16 mouse cellular contexts compared by ENCODE assay signal in the genomic region with DNA sequence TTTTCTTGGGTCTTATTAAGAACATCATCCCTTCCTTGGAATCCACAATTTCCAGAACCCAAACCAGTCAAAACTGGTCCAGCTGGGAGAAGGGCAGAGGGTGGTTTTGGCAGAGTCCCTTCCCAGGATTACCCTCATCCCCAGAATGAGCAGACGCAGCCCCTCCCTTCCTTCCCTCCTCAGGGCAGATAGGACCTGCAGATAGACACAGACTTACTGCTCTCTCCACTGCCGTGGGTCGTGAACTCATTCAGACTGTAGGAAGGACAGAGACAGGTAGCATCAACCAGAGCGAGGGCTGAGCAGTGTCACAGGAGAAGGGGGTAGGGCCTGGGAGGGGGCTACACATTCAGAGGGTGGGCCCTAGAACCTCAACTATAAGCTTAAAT. TPM values are rescaled to one million over a fixed set of nuclear protein-coding genes. Genes with fewer than 3 reads are reported as not detected.
DNase-seq lines count a peak whose midpoint lies in the region; ATAC-seq and TF ChIP-seq lines count a peak whose summit lies in the region.
"Had no signal": no experiment of that assay in that cellular context is flagged by ENCODE, and none has a peak within 500 bp of the region (broad histone marks: within the 10 kb centered on the region; RNA-seq: fewer than 3 reads in every experiment).

No protein-coding gene starts in this region.

- TF ChIP-seq CTCF in bone marrow macrophage, adult 2 months (IDR thresholded peaks at IDR 0.05; ENCODE audit: low read depth, low read length): no peak

- no peak overlapping the region for H3K4me3 ChIP-seq in heart, embryonic 14.5 days (ENCODE audit: control insufficient read depth in 1 of 2, insufficient read depth in 1 of 2, low read depth in 1 of 2, low read length in 2 of 2)
- H3K4me3 ChIP-seq in liver, embryonic 13.5 days (replicated peaks): no peak overlapping the region
- no peak overlapping the region for H3K4me3 ChIP-seq in liver, embryonic 11.5 days (ENCODE audit: low read depth, low read length)
- H3K4me3 ChIP-seq in bone marrow macrophage, adult 2 months (ENCODE audit: insufficient read depth, low read length): no peak overlapping the region
- no peak overlapping the region for H3K4me3 ChIP-seq in liver, embryonic 15.5 days (replicated peaks)

- TF ChIP-seq POLR2A in bone marrow macrophage, adult 2 months (IDR thresholded peaks at IDR 0.05; ENCODE audit: borderline replicate concordance, low read depth, low read length): no peak

- DNase-seq in heart, adult 8-10 months (ENCODE audit: low spot score): no peak
- no peak for DNase-seq in liver, embryonic 13.5 days
- no peak for DNase-seq in liver, embryonic 11.5 days (ENCODE audit: low spot score)
- no peak for DNase-seq in left cerebral cortex, postnatal 10 days (ENCODE audit: extremely low spot score in 1 of 2, low spot score in 2 of 2)
- DNase-seq in right cerebral cortex, adult 2 months (ENCODE audit: low spot score in 2 of 2): no peak

- H3K9ac ChIP-seq in heart, embryonic 14.5 days (ENCODE audit: low read length): 0 out of 2 replicates have a peak overlapping the region, but pooled peaks have one; percentile 21
- H3K9ac ChIP-seq in liver, embryonic 13.5 days: no peak overlapping the region
- no peak overlapping the region for H3K9ac ChIP-seq in liver, embryonic 11.5 days (ENCODE audit: low read depth, low read length)
- H3K9ac ChIP-seq in liver, embryonic 15.5 days: no peak overlapping the region

- intact Hi-C loops in left cerebral cortex, postnatal 10 days (cut with DNase I): loop anchor here (5.0 kb wide), 1 partner anchor 76 kb away; no protein-coding TSS in a partner anchor

- H3K9me3 ChIP-seq in heart, embryonic 14.5 days (ENCODE audit: control insufficient read depth, low read length): no peaks in the 10 kb centered on the region
- no peaks in the 10 kb centered on the region for H3K9me3 ChIP-seq in liver, embryonic 13.5 days (replicated peaks)
- H3K9me3 ChIP-seq in liver, embryonic 11.5 days (ENCODE audit: control insufficient read depth, low read length): no peaks in the 10 kb centered on the region
- H3K9me3 ChIP-seq in liver, embryonic 15.5 days (replicated peaks): no peaks in the 10 kb centered on the region

- H3K4me2 ChIP-seq in heart, embryonic 14.5 days (ENCODE audit: low read length): no peak overlapping the region
- 0 out of 2 replicates have a peak overlapping the region, but pooled peaks have one; percentile 3 for H3K4me2 ChIP-seq in liver, embryonic 13.5 days
- H3K4me2 ChIP-seq in liver, embryonic 11.5 days: no peak overlapping the region
- 0 out of 2 replicates have a peak overlapping the region, but pooled peaks have one; percentile 19 for H3K4me2 ChIP-seq in liver, embryonic 15.5 days

- H3K36me3 ChIP-seq in heart, embryonic 14.5 days (ENCODE audit: control insufficient read depth, insufficient read depth, low read length): peaks cover 92% of the 10 kb centered on the region
- peaks cover 87% of the 10 kb centered on the region for H3K36me3 ChIP-seq in liver, embryonic 13.5 days
- peaks cover 45% of the 10 kb centered on the region for H3K36me3 ChIP-seq in liver, embryonic 11.5 days (ENCODE audit: control insufficient read depth, insufficient read depth, low read length)
- peaks cover 77% of the 10 kb centered on the region for H3K36me3 ChIP-seq in liver, embryonic 15.5 days (replicated peaks)

- H3K4me1 ChIP-seq in heart, embryonic 14.5 days (ENCODE audit: control insufficient read depth in 2 of 2, insufficient read depth in 2 of 2, low read length in 2 of 2): peaks cover 21 to 36% of the 10 kb centered on the region in 2 experiments; a peak in 3 of 4 replicates
- peaks cover 40% of the 10 kb centered on the region for H3K4me1 ChIP-seq in liver, embryonic 13.5 days (replicated peaks)
- H3K4me1 ChIP-seq in liver, embryonic 11.5 days (replicated peaks; ENCODE audit: control insufficient read depth, insufficient read depth, low read length): peaks cover 20% of the 10 kb centered on the region
- H3K4me1 ChIP-seq in bone marrow macrophage, adult 2 months (ENCODE audit: control insufficient read depth, insufficient read depth, low read length): peaks cover 42% of the 10 kb centered on the region
- H3K4me1 ChIP-seq in liver, embryonic 15.5 days (replicated peaks): peaks cover 42% of the 10 kb centered on the region

- no peak for ATAC-seq in heart, embryonic 14.5 days (ENCODE audit: insufficient number of reproducible peaks, insufficient read depth, low FRiP score, low read depth)
- ATAC-seq in liver, embryonic 13.5 days (ENCODE audit: low read depth): no peak
- ATAC-seq in liver, embryonic 11.5 days (replicated peaks; ENCODE audit: low FRiP score): no peak
- ATAC-seq in liver, embryonic 15.5 days (ENCODE audit: insufficient read depth): no peak

- no peaks in the 10 kb centered on the region for H3K27me3 ChIP-seq in heart, embryonic 14.5 days (ENCODE audit: control insufficient read depth, insufficient read depth, low read length)
- no peaks in the 10 kb centered on the region for H3K27me3 ChIP-seq in liver, embryonic 13.5 days
- no peaks in the 10 kb centered on the region for H3K27me3 ChIP-seq in liver, embryonic 11.5 days (replicated peaks; ENCODE audit: control insufficient read depth, insufficient read depth, low read length)
- H3K27me3 ChIP-seq in liver, embryonic 15.5 days: no peaks in the 10 kb centered on the region

- WGBS in heart, embryonic 14.5 days: 66% methylated on average over 4 of the region's 4 CpGs
- WGBS in liver, embryonic 13.5 days (ENCODE audit: insufficient replicate concordance): 45% methylated on average over 4 of the region's 4 CpGs
- WGBS in liver, embryonic 11.5 days: 56% methylated on average over 4 of the region's 4 CpGs
- 44% methylated on average over 4 of the region's 4 CpGs for WGBS in liver, embryonic 15.5 days (ENCODE audit: insufficient replicate concordance)

- peak overlapping the region in 1 of 2 experiments; percentile 70; a peak in 2 of 4 replicates for H3K27ac ChIP-seq in heart, embryonic 14.5 days (replicated peaks in 1 of 2; ENCODE audit: control insufficient read depth in 1 of 2, insufficient read depth in 1 of 2, low read depth in 2 of 2, low read length in 2 of 2)
- peak overlapping the region; percentile 6; the same call in 1 of the 2 replicates for H3K27ac ChIP-seq in liver, embryonic 13.5 days
- no peak overlapping the region for H3K27ac ChIP-seq in liver, embryonic 11.5 days (ENCODE audit: low read depth, low read length)
- H3K27ac ChIP-seq in bone marrow macrophage, adult 2 months (ENCODE audit: insufficient read depth, low read depth, low read length): peak overlapping the region; percentile 75
- peak overlapping the region; percentile 60 for H3K27ac ChIP-seq in liver, embryonic 15.5 days (replicated peaks)

RNA-seq across cellular contexts. Expression of a gene that starts 10.0 kb away (rescaled TPM):
- polyA plus RNA-seq in heart, embryonic 14.5 days (2014; fragmentation: Nextera tagmentation; extraction: Ambion mirVana): not detected in 2 replicates
- not detected for total RNA-seq in heart, adult 8-10 months (2022)
- polyA plus RNA-seq in liver, embryonic 13.5 days (2015; fragmentation: Nextera tagmentation; extraction: Ambion mirVana): not detected in 2 replicates
- not detected in 2 replicates for polyA plus RNA-seq in liver, embryonic 11.5 days (2014; fragmentation: Nextera tagmentation; extraction: Ambion mirVana)
- not detected in 2 replicates for polyA plus RNA-seq in bone marrow macrophage, adult 2 months (2012; ENCODE audit: insufficient read depth, insufficient read length, missing spikeins)
- not detected in 2 replicates for polyA plus RNA-seq in liver, embryonic 15.5 days (2015; fragmentation: Nextera tagmentation; extraction: Ambion mirVana)
- not detected for total RNA-seq in left cerebral cortex, postnatal 10 days (2021)
- total RNA-seq: adrenal gland, adult 18-20 months; hematopoietic stem cell, adult 5-6 weeks; left cerebral cortex, adult 18-20 months; monocyte, adult 5-6 weeks had no signal
- polyA plus RNA-seq: intestine, embryonic 14.5 days; large intestine, adult 2 months; neural tube, embryonic 14.5 days had no signal

RNA-seq across cellular contexts. Expression of a gene that starts 18.2 kb away (rescaled TPM):
- polyA plus RNA-seq in heart, embryonic 14.5 days (2014; fragmentation: Nextera tagmentation; extraction: Ambion mirVana): 28.5 and 31.0 TPM in 2 replicates
- 10 to 100 TPM; 44.4 to 49.9 (median 46.8) TPM for total RNA-seq in heart, adult 8-10 months (2022)
- polyA plus RNA-seq in liver, embryonic 13.5 days (2015; fragmentation: Nextera tagmentation; extraction: Ambion mirVana): 27.6 and 36.0 TPM in 2 replicates
- polyA plus RNA-seq in liver, embryonic 11.5 days (2014; fragmentation: Nextera tagmentation; extraction: Ambion mirVana): 61.9 and 63.6 TPM in 2 replicates
- 26.9 and 32.2 TPM in 2 replicates for polyA plus RNA-seq in bone marrow macrophage, adult 2 months (2012; ENCODE audit: insufficient read depth, insufficient read length, missing spikeins)
- polyA plus RNA-seq in liver, embryonic 15.5 days (2015; fragmentation: Nextera tagmentation; extraction: Ambion mirVana): 24.2 and 27.7 TPM in 2 replicates
- 100 to 1,000 TPM in 1 of 2 experiments, 10 to 100 TPM in 1; 91.7 to 102 TPM for total RNA-seq in left cerebral cortex, postnatal 10 days (2021)

RNA-seq across cellular contexts. Expression of a gene that starts 28.7 kb away (rescaled TPM):
- polyA plus RNA-seq in heart, embryonic 14.5 days (2014; fragmentation: Nextera tagmentation; extraction: Ambion mirVana): 95.3 and 120 TPM in 2 replicates
- 100 to 1,000 TPM in 1 of 4 experiments, 10 to 100 TPM in 3; 95.0 to 106 (median 99.1) TPM for total RNA-seq in heart, adult 8-10 months (2022)
- 143 and 151 TPM in 2 replicates for polyA plus RNA-seq in liver, embryonic 13.5 days (2015; fragmentation: Nextera tagmentation; extraction: Ambion mirVana)
- 201 and 207 TPM in 2 replicates for polyA plus RNA-seq in liver, embryonic 11.5 days (2014; fragmentation: Nextera tagmentation; extraction: Ambion mirVana)
- 46.3 and 53.7 TPM in 2 replicates for polyA plus RNA-seq in bone marrow macrophage, adult 2 months (2012; ENCODE audit: insufficient read depth, insufficient read length, missing spikeins)
- 102 and 109 TPM in 2 replicates for polyA plus RNA-seq in liver, embryonic 15.5 days (2015; fragmentation: Nextera tagmentation; extraction: Ambion mirVana)
- total RNA-seq in left cerebral cortex, postnatal 10 days (2021): 100 to 1,000 TPM; 136 to 138 TPM

RNA-seq across cellular contexts. Expression of a gene that starts 29.4 kb away (rescaled TPM):
- polyA plus RNA-seq in heart, embryonic 14.5 days (2014; fragmentation: Nextera tagmentation; extraction: Ambion mirVana): 45.3 and 55.6 TPM in 2 replicates
- total RNA-seq in heart, adult 8-10 months (2022): 10 to 100 TPM; 92.5 to 98.4 (median 95.1) TPM
- 8.8 and 9.8 TPM in 2 replicates for polyA plus RNA-seq in liver, embryonic 13.5 days (2015; fragmentation: Nextera tagmentation; extraction: Ambion mirVana)
- polyA plus RNA-seq in liver, embryonic 11.5 days (2014; fragmentation: Nextera tagmentation; extraction: Ambion mirVana): 26.6 and 31.6 TPM in 2 replicates
- 20.7 and 23.5 TPM in 2 replicates for polyA plus RNA-seq in bone marrow macrophage, adult 2 months (2012; ENCODE audit: insufficient read depth, insufficient read length, missing spikeins)
- polyA plus RNA-seq in liver, embryonic 15.5 days (2015; fragmentation: Nextera tagmentation; extraction: Ambion mirVana): 7.2 and 7.6 TPM in 2 replicates
- total RNA-seq in left cerebral cortex, postnatal 10 days (2021): 1,000 to 10,000 TPM; 1,115 to 1,123 TPM

RNA-seq across cellular contexts. Expression of a gene that starts 46.9 kb away (rescaled TPM):
- not detected in 2 replicates for polyA plus RNA-seq in heart, embryonic 14.5 days (2014; fragmentation: Nextera tagmentation; extraction: Ambion mirVana)
- total RNA-seq in heart, adult 8-10 months (2022): under 1 TPM in 2 of 4 experiments, not detected in 2; 0.14 to 0.16 TPM
- not detected in 2 replicates for polyA plus RNA-seq in liver, embryonic 13.5 days (2015; fragmentation: Nextera tagmentation; extraction: Ambion mirVana)
- not detected in 2 replicates for polyA plus RNA-seq in liver, embryonic 11.5 days (2014; fragmentation: Nextera tagmentation; extraction: Ambion mirVana)
- not detected in 2 replicates for polyA plus RNA-seq in bone marrow macrophage, adult 2 months (2012; ENCODE audit: insufficient read depth, insufficient read length, missing spikeins)
- not detected in 2 replicates for polyA plus RNA-seq in liver, embryonic 15.5 days (2015; fragmentation: Nextera tagmentation; extraction: Ambion mirVana)
- total RNA-seq in left cerebral cortex, postnatal 10 days (2021): under 1 TPM; 0.13 to 0.16 TPM
- total RNA-seq: adrenal gland, adult 18-20 months; hematopoietic stem cell, adult 5-6 weeks; monocyte, adult 5-6 weeks had no signal
- polyA plus RNA-seq: intestine, embryonic 14.5 days; neural tube, embryonic 14.5 days; spleen, adult 2 months had no signal

Comparison
In these comparisons a context has a peak if more than half of its experiments do, and no peak if none do; other contexts are left out.
1. H3K4me2 ChIP-seq: peak in liver, embryonic 13.5 days (single experiment) and liver, embryonic 15.5 days (single experiment); none in heart, embryonic 14.5 days (single experiment) and liver, embryonic 11.5 days (single experiment).